Comparison of ENCODE assay signal across 30 mouse cellular contexts in the genomic region with DNA sequence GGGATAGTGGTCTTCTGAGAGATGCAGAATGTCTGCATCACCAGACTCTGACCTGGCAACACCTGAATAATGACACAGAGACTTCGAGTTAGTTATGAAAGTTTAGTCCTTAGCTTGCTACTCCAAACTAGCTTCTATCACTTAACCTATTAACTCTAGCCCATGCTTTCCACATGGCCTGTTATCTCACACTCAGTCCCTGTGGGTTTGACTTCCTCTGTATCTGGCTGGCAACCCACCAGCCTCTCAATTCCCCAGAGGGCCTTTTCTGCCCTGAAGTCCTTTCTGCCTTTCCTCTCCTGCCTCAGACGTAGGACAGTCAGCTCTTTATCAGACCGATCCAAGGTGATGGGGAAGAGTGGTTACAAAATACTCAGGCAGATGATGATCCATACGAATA.
"Had no signal": no experiment of that assay in that cellular context is flagged by ENCODE, and none has a peak within 500 bp of the region (broad histone marks: within the 10 kb centered on the region; RNA-seq: fewer than 3 reads in every experiment).

No protein-coding gene starts in this region.

- H3K36me3 ChIP-seq: heart, embryonic 10.5 days; heart, embryonic 12.5 days; heart, embryonic 13.5 days; heart, embryonic 15.5 days; hindbrain, embryonic 10.5 days; hindbrain, embryonic 12.5 days; hindbrain, embryonic 13.5 days; hindbrain, embryonic 15.5 days; intestine, embryonic 15.5 days; kidney, embryonic 15.5 days had no signal

- H3K9ac ChIP-seq: heart, embryonic 12.5 days; heart, embryonic 13.5 days; heart, embryonic 15.5 days; hindbrain, embryonic 12.5 days; hindbrain, embryonic 13.5 days; hindbrain, embryonic 14.5 days; hindbrain, embryonic 15.5 days; intestine, embryonic 15.5 days; kidney, embryonic 15.5 days had no signal

- H3K4me2 ChIP-seq: heart, embryonic 11.5 days; heart, embryonic 12.5 days; heart, embryonic 13.5 days; heart, embryonic 15.5 days; hindbrain, embryonic 12.5 days; hindbrain, embryonic 13.5 days; hindbrain, embryonic 14.5 days; hindbrain, embryonic 15.5 days; intestine, embryonic 15.5 days; kidney, embryonic 15.5 days had no signal

- H3K9me3 ChIP-seq: heart, embryonic 10.5 days; heart, embryonic 12.5 days; heart, embryonic 15.5 days; hindbrain, embryonic 10.5 days; hindbrain, embryonic 12.5 days; hindbrain, embryonic 13.5 days; intestine, embryonic 15.5 days; kidney, embryonic 15.5 days had no signal

- H3K4me1 ChIP-seq: heart, embryonic 10.5 days; heart, embryonic 12.5 days; heart, embryonic 13.5 days; heart, embryonic 15.5 days; hindbrain, embryonic 10.5 days; hindbrain, embryonic 12.5 days; hindbrain, embryonic 13.5 days; hindbrain, embryonic 15.5 days; intestine, embryonic 15.5 days; kidney, embryonic 15.5 days had no signal

- H3K27ac ChIP-seq: heart, embryonic 10.5 days; heart, embryonic 13.5 days; heart, embryonic 15.5 days; hindbrain, embryonic 10.5 days; hindbrain, embryonic 12.5 days; hindbrain, embryonic 13.5 days; hindbrain, embryonic 14.5 days; hindbrain, embryonic 15.5 days; hindbrain, postnatal 0 days; intestine, embryonic 15.5 days; kidney, embryonic 15.5 days; kidney, postnatal 0 days; layer of hippocampus, adult 2 months; left cerebral cortex, adult 2 months had no signal

- DNase-seq: heart, postnatal 14 days; heart, postnatal 36 days; heart, postnatal 4 days; kidney, adult 11 months; kidney, adult 18-20 months; kidney, adult 2 months; kidney, adult 9 months; kidney, postnatal 10 days; kidney, postnatal 14 days; kidney, postnatal 25 days; kidney, postnatal 36 days; kidney, postnatal 4 days; layer of hippocampus, adult 9-11 months; layer of hippocampus, postnatal 36 days had no signal

- H3K27me3 ChIP-seq: heart, embryonic 12.5 days; heart, embryonic 13.5 days; heart, embryonic 15.5 days; hindbrain, embryonic 12.5 days; hindbrain, embryonic 13.5 days; hindbrain, embryonic 15.5 days; intestine, embryonic 15.5 days; kidney, embryonic 15.5 days had no signal

- H3K4me3 ChIP-seq: heart, embryonic 10.5 days; heart, embryonic 12.5 days; heart, embryonic 13.5 days; heart, embryonic 15.5 days; hindbrain, embryonic 10.5 days; hindbrain, embryonic 12.5 days; hindbrain, embryonic 13.5 days; hindbrain, embryonic 15.5 days; intestine, embryonic 15.5 days; kidney, embryonic 15.5 days; layer of hippocampus, adult 2 months; left cerebral cortex, adult 2 months had no signal
